Mouse (Mus musculus) heart, embryonic 14.5 days (tissue): ENCODE measurements at regions not wholly inside any gene's neighbourhood (a gene's known extent, or its start where the extent isn't known, plus 50 kb on each side); places are given as distances from the start of the nearest gene placed in this dataset.

Experiments
- ATAC-seq: fragments of 200-750 bp; cut with Nextera tagmentation; 2 replicates; pipeline ENCODE4 v1.8.0; 2017; ENCODE audit warnings: low read depth, moderate TSS enrichment; ENCODE audit not compliant: insufficient number of reproducible peaks, insufficient read depth, low FRiP score
- H3K27ac ChIP-seq, 2 experiments: fragments of 200-500 bp in 1 of 2; fragments of 300-500 bp in 1 of 2; sonication (generic) in 1 of 2; replicated peaks in 1 of 2; 2 replicates each; pipeline ENCODE4 v1.5.1; 2012 to 2014; ENCODE audit warnings: low read depth in 2 of 2, low read length in 2 of 2, control low read depth in 1 of 2, mild to moderate bottlenecking in 1 of 2, mixed read lengths in 1 of 2; ENCODE audit not compliant: control insufficient read depth in 1 of 2, insufficient read depth in 1 of 2
- H3K27me3 ChIP-seq: fragments of 300-500 bp; sonication (generic); 2 replicates; pipeline ENCODE4 v1.6.1; 2014; ENCODE audit warnings: mild to moderate bottlenecking, low read length, control low read depth; ENCODE audit not compliant: control insufficient read depth, insufficient read depth
- H3K36me3 ChIP-seq: fragments of 300-500 bp; sonication (generic); 2 replicates; pipeline ENCODE4 v1.6.1; 2014; ENCODE audit warnings: mild to moderate bottlenecking, control low read depth, low read length, mixed read lengths; ENCODE audit not compliant: control insufficient read depth, insufficient read depth
- H3K4me1 ChIP-seq, 2 experiments: fragments of 200-500 bp in 1 of 2; fragments of 300-500 bp in 1 of 2; sonication (generic) in 1 of 2; 2 replicates each; pipeline ENCODE4 v1.6.1; 2012 to 2014; ENCODE audit warnings: low read length in 2 of 2, control low read depth in 1 of 2, mixed read lengths in 1 of 2; ENCODE audit not compliant: control insufficient read depth in 2 of 2, insufficient read depth in 2 of 2
- H3K4me2 ChIP-seq: fragments of 300-500 bp; sonication (generic); 2 replicates; pipeline ENCODE4 v1.6.1; 2014; ENCODE audit warnings: mild to moderate bottlenecking, low read length
- H3K4me3 ChIP-seq, 2 experiments: fragments of 200-500 bp in 1 of 2; fragments of 300-500 bp in 1 of 2; sonication (generic) in 1 of 2; 2 replicates each; pipeline ENCODE4 v1.5.1; 2012 to 2014; ENCODE audit warnings: low read length in 2 of 2, mild to moderate bottlenecking in 2 of 2, control low read depth in 1 of 2, low read depth in 1 of 2, moderate library complexity in 1 of 2; ENCODE audit not compliant: control insufficient read depth in 1 of 2, insufficient read depth in 1 of 2
- H3K9ac ChIP-seq: fragments of 300-500 bp; sonication (generic); 2 replicates; pipeline ENCODE4 v1.6.1; 2014; ENCODE audit warnings: mild to moderate bottlenecking, low read length
- H3K9me3 ChIP-seq: fragments of 300-500 bp; sonication (generic); 2 replicates; pipeline ENCODE4 v1.6.1; 2016; ENCODE audit warnings: low read length, control low read depth; ENCODE audit not compliant: control insufficient read depth
- WGBS: fragments of 180-500 bp; shearing (Covaris S2); extraction: QIAGEN DNeasy Blood & Tissue Kit; methylation state at CpG from one replicate; pipeline ENCODE4 v1.1.7; 2014; 5-methylcytosine and 5-hydroxymethylcytosine counted together

DNA sequence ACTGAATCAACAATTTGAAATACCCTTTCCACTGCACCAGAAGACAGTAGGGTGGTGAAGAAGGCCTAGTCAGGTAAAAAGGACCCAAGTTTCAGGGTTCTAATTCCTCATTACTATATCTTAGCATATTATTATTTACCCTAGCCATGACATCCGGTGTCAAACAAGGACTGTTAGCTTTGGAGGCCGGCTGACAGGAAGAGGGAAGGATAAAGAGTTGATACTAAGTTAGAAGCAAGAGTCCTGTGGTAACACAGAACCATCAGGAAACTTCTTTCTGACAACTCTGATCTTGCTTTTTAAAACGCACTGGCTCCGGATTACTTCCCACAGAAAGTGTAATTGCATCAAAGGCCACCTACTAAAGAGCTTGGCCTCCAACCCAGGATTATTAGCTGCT is 230.6 kb upstream of the Adgrl2 start:
- 50% methylated on average over 4 of the region's 4 CpGs for WGBS

DNA sequence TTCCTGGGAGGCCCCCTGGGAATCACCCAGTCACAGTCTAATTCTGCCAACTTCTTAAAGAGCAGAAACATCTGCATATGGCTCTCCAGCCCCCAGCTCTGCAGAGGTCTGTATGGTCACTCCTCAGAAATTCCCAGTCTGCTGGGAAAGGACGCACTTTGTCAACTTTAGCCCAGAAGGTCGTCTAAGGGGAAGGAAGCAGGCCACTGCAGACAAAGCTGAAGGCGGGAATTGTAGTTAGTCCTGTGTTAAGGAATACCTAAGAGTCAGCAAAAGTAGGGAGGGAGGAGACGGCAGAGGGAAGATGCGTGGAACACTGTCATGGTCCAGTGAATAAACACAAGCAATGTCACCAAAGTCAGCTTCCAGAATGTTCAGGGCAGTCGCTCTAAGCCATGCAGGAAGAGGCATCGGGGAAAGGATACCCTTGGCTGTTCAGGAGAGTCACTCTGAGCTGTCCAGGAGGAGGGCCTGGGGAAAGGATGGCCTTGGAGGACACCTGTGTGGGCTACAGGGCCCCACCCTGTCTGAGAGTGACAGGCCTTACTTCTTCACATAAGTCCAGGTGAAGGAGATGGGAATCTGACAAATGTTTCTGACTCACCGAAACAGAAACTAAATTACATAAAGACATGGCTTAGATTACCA is 230.1 kb upstream of the Adgrl2 start:
- H3K4me2 ChIP-seq, result no peak overlapping the region
- no peak; the same call in 1 of the 2 replicates for ATAC-seq
- H3K4me3 ChIP-seq, result no peak overlapping the region
- no peaks in the 10 kb centered on the region for H3K9me3 ChIP-seq
- 56% methylated on average over 8 of the region's 8 CpGs for WGBS
- H3K4me1 ChIP-seq, result peaks cover 5 to 21% of the 10 kb centered on the region in 2 experiments; a peak in 2 of 4 replicates
- H3K36me3 ChIP-seq, result no peaks in the 10 kb centered on the region
- H3K9ac ChIP-seq, result no peak overlapping the region
- H3K27ac ChIP-seq, result peak overlapping the region; percentile 0 to 10; a peak in 3 of 4 replicates
- no peaks in the 10 kb centered on the region for H3K27me3 ChIP-seq

More for the DNA sequence above, 230.6 kb upstream of the Adgrl2 start:
- H3K27ac ChIP-seq, result no peak overlapping the region
- H3K4me3 ChIP-seq, result no peak overlapping the region
- no peak for ATAC-seq
- no peaks in the 10 kb centered on the region for H3K27me3 ChIP-seq
- no peaks in the 10 kb centered on the region for H3K9me3 ChIP-seq
- H3K4me2 ChIP-seq, result no peak overlapping the region
- H3K36me3 ChIP-seq, result no peaks in the 10 kb centered on the region
- H3K4me1 ChIP-seq, result peaks cover 5 to 21% of the 10 kb centered on the region in 2 experiments; a peak in 2 of 4 replicates
- H3K9ac ChIP-seq, result no peak overlapping the region

DNA sequence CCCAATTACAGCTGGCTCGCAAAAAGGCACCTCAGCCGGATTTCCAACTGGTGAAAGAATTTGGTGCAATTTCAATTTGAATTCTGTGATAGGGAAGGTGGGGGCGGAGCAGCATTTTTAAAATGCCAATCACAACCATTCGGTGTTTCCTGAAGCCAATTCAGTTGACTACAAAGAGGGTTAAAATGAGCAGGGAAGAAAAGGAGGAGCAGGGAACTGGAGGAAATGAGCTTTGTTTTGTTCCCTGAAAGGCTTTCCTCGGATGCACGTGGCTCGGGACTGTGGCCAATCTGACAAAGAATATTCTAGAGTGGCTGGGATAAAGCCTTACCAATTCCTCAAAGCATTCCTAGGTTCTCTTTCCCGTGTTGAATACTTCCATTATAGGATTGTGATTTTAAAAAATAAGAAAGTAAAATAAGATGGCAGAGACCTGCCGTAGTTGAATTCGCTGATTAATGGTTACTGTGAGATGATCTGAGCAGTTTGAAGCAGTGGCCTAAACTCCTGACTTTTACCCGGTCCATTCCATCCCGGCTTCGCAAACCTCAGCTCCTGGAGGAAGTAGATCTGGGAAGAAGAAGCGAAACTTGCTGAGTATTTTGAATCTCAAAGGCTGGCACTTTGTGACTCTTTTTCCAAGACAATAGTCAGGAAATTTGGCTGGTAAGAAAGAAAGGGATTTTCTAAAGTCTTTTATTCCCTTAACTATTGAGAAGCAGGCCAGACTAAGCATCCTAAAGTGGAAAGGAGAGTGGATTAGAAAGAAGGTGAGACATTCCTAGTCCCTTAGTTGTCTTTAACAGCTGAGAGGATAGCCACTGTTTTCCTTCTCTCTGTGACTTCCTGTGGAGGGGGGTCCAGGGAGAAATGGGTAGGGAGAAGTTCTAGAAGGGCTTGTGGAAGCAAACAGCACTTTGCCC is 229.3 kb upstream of the Adgrl2 start:
- H3K4me2 ChIP-seq, result no peak overlapping the region
- WGBS, result 46% methylated on average over 14 of the region's 14 CpGs
- ATAC-seq, result no peak
- no peaks in the 10 kb centered on the region for H3K27me3 ChIP-seq
- H3K9me3 ChIP-seq, result no peaks in the 10 kb centered on the region
- no peak overlapping the region for H3K9ac ChIP-seq
- H3K4me3 ChIP-seq, result no peak overlapping the region
- H3K27ac ChIP-seq, result peak overlapping the region in 1 of 2 experiments; percentile 10; a peak in 2 of 4 replicates
- H3K36me3 ChIP-seq, result no peaks in the 10 kb centered on the region
- H3K4me1 ChIP-seq, result peaks cover 5 to 21% of the 10 kb centered on the region in 2 experiments; a peak in 2 of 4 replicates

DNA sequence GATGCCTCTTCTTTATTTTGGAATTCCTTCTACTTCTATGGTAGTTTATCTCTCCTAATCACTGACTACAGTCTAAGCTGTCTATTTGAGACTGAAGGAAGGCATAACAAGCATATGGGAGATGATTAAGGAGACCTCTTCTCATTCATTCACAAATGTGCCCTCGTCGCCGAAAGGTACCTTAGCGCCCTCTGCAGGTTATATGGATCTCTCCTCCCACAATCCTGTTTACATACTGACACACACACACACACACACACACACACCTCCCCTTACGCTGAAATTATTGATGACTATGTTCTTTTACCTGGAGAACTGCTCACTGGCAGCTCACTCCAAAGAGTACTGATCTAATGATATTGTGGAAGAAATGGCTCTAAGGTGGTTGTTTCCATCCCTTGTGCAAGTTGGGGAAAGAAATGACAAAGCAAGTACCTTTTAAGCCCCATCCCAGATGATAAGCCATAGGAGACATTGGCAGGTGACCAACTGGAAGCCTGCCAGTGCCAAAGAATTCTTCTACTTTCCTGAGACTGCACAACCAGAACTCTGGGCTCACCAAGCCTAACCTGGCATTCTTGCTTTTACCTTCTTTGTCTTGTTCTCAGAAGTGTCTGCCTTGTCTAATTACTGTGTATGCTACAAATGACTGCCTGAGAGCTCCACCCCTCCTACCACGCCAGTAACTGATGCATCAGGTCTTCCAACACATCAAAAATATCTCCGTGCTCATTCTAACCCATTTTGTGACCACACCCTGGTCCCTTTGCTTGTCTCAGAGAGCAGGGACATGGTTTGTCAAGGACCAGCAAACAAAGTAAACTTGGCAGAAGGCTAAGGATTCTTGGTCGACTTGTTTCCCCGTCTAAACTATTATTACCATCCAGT is 227.8 kb upstream of the Adgrl2 start:
- H3K27me3 ChIP-seq, result no peaks in the 10 kb centered on the region
- H3K36me3 ChIP-seq, result no peaks in the 10 kb centered on the region
- H3K27ac ChIP-seq, result no peak overlapping the region
- H3K9ac ChIP-seq, result no peak overlapping the region
- WGBS, result 89% methylated on average over 9 of the region's 9 CpGs
- no peaks in the 10 kb centered on the region for H3K9me3 ChIP-seq
- no peak overlapping the region for H3K4me3 ChIP-seq
- no peak overlapping the region for H3K4me2 ChIP-seq
- ATAC-seq, result no peak
- H3K4me1 ChIP-seq, result peaks cover 5 to 21% of the 10 kb centered on the region in 2 experiments; a peak in 2 of 4 replicates

DNA sequence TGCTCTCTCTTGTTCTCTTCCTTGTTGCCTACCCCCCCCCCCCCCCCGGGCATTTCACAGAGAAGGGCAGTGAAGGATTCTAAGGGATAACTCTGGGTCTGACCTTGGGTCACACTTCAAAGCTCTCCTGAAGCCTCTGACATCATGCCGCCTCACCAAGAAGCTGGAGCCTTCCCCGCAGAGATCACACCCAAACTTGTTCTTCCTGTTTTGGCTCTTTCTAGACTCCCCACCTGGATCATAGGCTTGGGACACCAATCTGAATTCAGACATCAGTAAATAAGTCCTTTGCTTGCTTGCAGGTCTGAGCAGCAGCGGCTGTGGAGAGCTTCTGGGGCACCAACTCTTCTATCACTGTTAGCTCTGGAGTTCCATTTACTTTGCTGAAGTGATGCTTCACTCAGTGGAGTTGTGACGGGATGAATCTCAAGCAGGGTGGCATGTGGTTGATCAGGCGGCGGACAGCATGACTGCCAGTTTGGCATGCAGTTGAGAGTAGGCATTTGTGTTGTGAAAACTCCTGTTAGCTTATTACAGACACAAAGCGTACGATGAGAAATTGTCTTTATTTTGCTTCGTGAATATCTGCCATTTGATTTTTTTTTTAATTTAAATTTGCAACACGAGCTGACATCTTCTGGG is 226.5 kb upstream of the Adgrl2 start:
- Histone ChIP-seq H3K4me2 (no peak overlapping the region), H3K27me3 (no peaks in the 10 kb centered on the region), H3K4me1 (peaks cover 6 to 21% of the 10 kb centered on the region in 2 experiments; a peak in 2 of 4 replicates), H3K9me3 (no peaks in the 10 kb centered on the region), H3K36me3 (no peaks in the 10 kb centered on the region), H3K27ac (no peak overlapping the region), H3K4me3 (no peak overlapping the region), H3K9ac (no peak overlapping the region)
- ATAC-seq, result no peak
- WGBS, result 81% methylated on average over 10 of the region's 11 CpGs

DNA sequence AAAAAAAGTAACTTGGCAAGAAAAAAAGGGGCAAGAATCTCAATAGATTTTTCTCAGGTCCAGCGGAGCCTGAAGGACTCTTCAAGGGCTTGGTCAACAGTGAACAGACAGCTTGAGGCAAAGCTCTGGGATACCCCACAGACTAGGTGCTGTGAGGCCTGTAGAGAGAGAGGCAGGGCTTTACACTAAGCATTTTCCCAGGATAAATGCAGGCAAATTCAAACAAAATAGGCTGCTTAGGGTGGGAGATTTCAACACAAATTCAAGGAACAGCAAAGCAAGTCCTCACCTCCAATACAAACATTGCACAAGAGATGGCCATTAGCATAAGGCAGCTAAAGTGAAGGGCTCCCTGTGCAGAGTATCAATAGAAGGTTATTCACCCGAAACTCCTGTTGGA is 225.3 kb upstream of the Adgrl2 start:
- 84% methylated on average over 2 of the region's 2 CpGs for WGBS
- H3K27ac ChIP-seq, result no peak overlapping the region
- peaks cover 6 to 21% of the 10 kb centered on the region in 2 experiments; a peak in 2 of 4 replicates for H3K4me1 ChIP-seq
- no peaks in the 10 kb centered on the region for H3K36me3 ChIP-seq
- H3K9me3 ChIP-seq, result no peaks in the 10 kb centered on the region
- no peaks in the 10 kb centered on the region for H3K27me3 ChIP-seq
- H3K4me3 ChIP-seq, result no peak overlapping the region
- H3K4me2 ChIP-seq, result no peak overlapping the region
- no peak overlapping the region for H3K9ac ChIP-seq
- ATAC-seq, result no peak

DNA sequence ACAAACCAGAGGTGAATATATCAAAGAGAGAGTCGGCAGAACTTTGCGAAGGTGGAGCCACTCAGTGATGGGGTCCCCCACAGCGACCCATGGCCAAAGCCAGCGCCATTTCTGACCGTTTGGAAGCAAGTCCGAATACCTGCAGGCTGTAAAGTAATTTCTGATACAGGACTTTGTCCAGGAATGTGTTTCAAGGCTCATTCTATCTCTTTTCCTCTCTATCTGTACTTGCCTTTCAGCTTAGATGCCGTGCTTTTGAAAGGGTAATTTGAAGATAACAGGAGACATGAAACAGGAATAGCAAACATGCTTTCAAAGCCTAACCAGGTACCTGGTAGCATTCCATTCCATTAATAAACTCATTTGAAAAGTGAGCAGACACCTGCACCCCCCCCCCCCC is 221.6 kb upstream of the Adgrl2 start:
- no peaks in the 10 kb centered on the region for H3K9me3 ChIP-seq
- 57% methylated on average over 7 of the region's 7 CpGs for WGBS
- H3K27me3 ChIP-seq, result no peaks in the 10 kb centered on the region
- no peak overlapping the region for H3K9ac ChIP-seq
- no peaks in the 10 kb centered on the region for H3K36me3 ChIP-seq
- no peak overlapping the region for H3K27ac ChIP-seq
- no peak for ATAC-seq
- H3K4me3 ChIP-seq, result no peak overlapping the region
- no peak overlapping the region for H3K4me2 ChIP-seq
- 0 out of 4 replicates have a peak, but pooled peaks cover 0 to 2% of the 10 kb centered on the region in 2 experiments for H3K4me1 ChIP-seq
